Comparison of ENCODE assay signal across 8 mouse cellular contexts in the genomic region with DNA sequence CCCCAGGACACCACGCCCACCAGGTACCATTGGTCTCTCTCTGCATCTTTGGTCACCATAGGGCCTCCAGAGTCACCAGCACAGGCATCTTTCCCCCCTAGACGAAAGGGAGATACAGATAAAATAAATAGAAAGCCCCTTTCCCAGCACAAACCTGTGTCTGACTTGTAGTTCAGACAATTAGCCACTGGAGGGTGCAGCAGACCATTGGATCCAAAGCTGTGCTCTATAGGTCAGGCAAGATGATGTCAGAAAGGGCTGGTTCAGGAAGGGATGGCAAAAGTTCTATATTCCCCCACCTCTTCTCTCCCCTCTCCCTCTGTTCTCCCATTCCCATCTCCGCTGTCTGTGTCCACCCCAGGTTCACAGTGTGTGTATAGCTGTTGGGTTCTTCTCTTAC. TPM values are rescaled to one million over a fixed set of nuclear protein-coding genes. Genes with fewer than 3 reads are reported as not detected.
DNase-seq lines count a peak whose midpoint lies in the region; ATAC-seq and TF ChIP-seq lines count a peak whose summit lies in the region.
"Had no signal": no experiment of that assay in that cellular context is flagged by ENCODE, and none has a peak within 500 bp of the region (broad histone marks: within the 10 kb centered on the region; RNA-seq: fewer than 3 reads in every experiment).

No protein-coding gene starts in this region.

- intact Hi-C loops in heart, postnatal 36 days (cut with DNase I), result loop anchor here (1.0 to 5.0 kb wide), 3 partner anchors 98 to 500 kb away; no protein-coding TSS in a partner anchor

- no peak overlapping the region for H3K4me3 ChIP-seq in C2C12 (ENCODE audit: insufficient read depth, poor library complexity, severe bottlenecking)
- no peak overlapping the region for H3K4me3 ChIP-seq in cortical plate, adult 2 months (ENCODE audit: insufficient read depth, low read length)
- no peak overlapping the region for H3K4me3 ChIP-seq in lung, embryonic 16.5 days (ENCODE audit: low read length)

- H3K4me1 ChIP-seq in cortical plate, adult 2 months (ENCODE audit: control insufficient read depth, insufficient read depth, low read length), result no peaks in the 10 kb centered on the region
- H3K4me1 ChIP-seq in lung, embryonic 16.5 days (replicated peaks; ENCODE audit: control insufficient read depth, insufficient read depth, low read length), result peaks cover 7% of the 10 kb centered on the region; the same call in 1 of the 2 replicates

- 17% methylated on average over 3 of the region's 3 CpGs for WGBS in lung, embryonic 16.5 days

- no peak overlapping the region for H3K9ac ChIP-seq in lung, embryonic 16.5 days (ENCODE audit: low read length)

- peak; percentile 46; the same call in 1 of the 2 replicates for ATAC-seq in lung, embryonic 16.5 days (ENCODE audit: low read depth)

- no peak for TF ChIP-seq POLR2A in cortical plate, adult 2 months (IDR thresholded peaks at IDR 0.05; ENCODE audit: extremely low read depth, insufficient read depth, low read length)

- TF ChIP-seq CTCF in C2C12 (IDR thresholded peaks at IDR 0.05; ENCODE audit: control insufficient read depth, insufficient read depth, insufficient read length), result peak; percentile 42
- TF ChIP-seq CTCF in cortical plate, adult 2 months (IDR thresholded peaks at IDR 0.05; ENCODE audit: extremely low read depth, insufficient read depth, low read length), result peak; percentile 95

- no peak overlapping the region for H3ac ChIP-seq in C2C12 (ENCODE audit: control insufficient read depth, insufficient read length, low read depth)

- DNase-seq in NIH3T3 (ENCODE audit: low read depth), result peak; percentile 61
- peak; percentile 54 to 57 for DNase-seq in heart, postnatal 36 days
- DNase-seq in layer of hippocampus, adult 11-12 months (ENCODE audit: low spot score), result peak; percentile 70
- DNase-seq in retina, postnatal 7 days (ENCODE audit: low read depth, low spot score), result peak; percentile 38

- H3K79me2 ChIP-seq in C2C12 (ENCODE audit: control insufficient read depth, insufficient read depth), result no peaks in the 10 kb centered on the region

- no peak overlapping the region for H3K4me2 ChIP-seq in lung, embryonic 16.5 days (ENCODE audit: low read depth, low read length)

- H3K27ac ChIP-seq in cortical plate, adult 2 months (ENCODE audit: insufficient read depth, low read length), result no peak overlapping the region
- H3K27ac ChIP-seq in lung, embryonic 16.5 days (ENCODE audit: low read length), result no peak overlapping the region

- H3K27me3 ChIP-seq in C2C12 (ENCODE audit: control insufficient read depth, insufficient read depth, insufficient read length), result no peaks in the 10 kb centered on the region
- no peaks in the 10 kb centered on the region for H3K27me3 ChIP-seq in lung, embryonic 16.5 days (ENCODE audit: control insufficient read depth, insufficient read depth, low read depth, low read length)

- H3K36me3 ChIP-seq in C2C12 (ENCODE audit: control insufficient read depth, insufficient read depth), result no peaks in the 10 kb centered on the region
- no peaks in the 10 kb centered on the region for H3K36me3 ChIP-seq in lung, embryonic 16.5 days (ENCODE audit: control insufficient read depth, insufficient read depth, low read length)

- no peaks in the 10 kb centered on the region for H3K79me3 ChIP-seq in C2C12 (ENCODE audit: low read depth)

- H3K9me3 ChIP-seq in lung, embryonic 16.5 days (ENCODE audit: control insufficient read depth, low read length), result no peaks in the 10 kb centered on the region

TF ChIP-seq in C2C12, 6 proteins besides CTCF, POLR2A, EP300 and RAD21:
- TF ChIP-seq MYOD1 (IDR thresholded peaks at IDR 0.05; ENCODE audit: control insufficient read depth, insufficient read length, low read depth), result no peak

RNA-seq across cellular contexts. Expression of a gene that starts 23.5 kb away (rescaled TPM):
- not detected for polyA plus RNA-seq in C2C12 (2012; fragmentation: generic; extraction: Trizol)
- 0.25 and 0.38 TPM in 2 replicates for polyA plus RNA-seq in cortical plate, adult 2 months (2012; rRNA removed)
- not detected for total RNA-seq in heart, postnatal 36 days (2021)
- polyA plus RNA-seq in lung, embryonic 16.5 days (2015; fragmentation: Nextera tagmentation; extraction: Ambion mirVana), result not detected in 2 replicates
- polyA plus RNA-seq: heart, embryonic 16.5 days had no signal
